Mouse (Mus musculus): ENCODE measurements around the gene Sirpb1b. TPM values are rescaled to one million over a fixed set of nuclear protein-coding genes. Genes with fewer than 3 reads are reported as not detected.
"Not testable (repeated sequence)": the region's sequence is repeated elsewhere in the genome, so short reads cannot be mapped to it uniquely, and the experiment has no call there.

Gene Sirpb1b
- not detected in 2 replicates for polyA plus RNA-seq (2012; rRNA removed)
- polyA plus RNA-seq (2014; fragmentation: Nextera tagmentation; extraction: Ambion mirVana) = 0.22 TPM in 1 of 2 replicates, not detected in the other

GRCm38 (mm10) chr3:15574887-15575286 is at the start of gene Sirpb1b:
Gene Sirpb1b, minus strand, starts transcription at chr3:15575065.
- not testable (repeated sequence) for H3K9me3 ChIP-seq (ENCODE audit: control insufficient read depth, low read length); H3K27me3 ChIP-seq (ENCODE audit: control insufficient read depth, insufficient read depth, low read length); H3K9ac ChIP-seq (ENCODE audit: low read depth, low read length, severe bottlenecking)

DNA sequence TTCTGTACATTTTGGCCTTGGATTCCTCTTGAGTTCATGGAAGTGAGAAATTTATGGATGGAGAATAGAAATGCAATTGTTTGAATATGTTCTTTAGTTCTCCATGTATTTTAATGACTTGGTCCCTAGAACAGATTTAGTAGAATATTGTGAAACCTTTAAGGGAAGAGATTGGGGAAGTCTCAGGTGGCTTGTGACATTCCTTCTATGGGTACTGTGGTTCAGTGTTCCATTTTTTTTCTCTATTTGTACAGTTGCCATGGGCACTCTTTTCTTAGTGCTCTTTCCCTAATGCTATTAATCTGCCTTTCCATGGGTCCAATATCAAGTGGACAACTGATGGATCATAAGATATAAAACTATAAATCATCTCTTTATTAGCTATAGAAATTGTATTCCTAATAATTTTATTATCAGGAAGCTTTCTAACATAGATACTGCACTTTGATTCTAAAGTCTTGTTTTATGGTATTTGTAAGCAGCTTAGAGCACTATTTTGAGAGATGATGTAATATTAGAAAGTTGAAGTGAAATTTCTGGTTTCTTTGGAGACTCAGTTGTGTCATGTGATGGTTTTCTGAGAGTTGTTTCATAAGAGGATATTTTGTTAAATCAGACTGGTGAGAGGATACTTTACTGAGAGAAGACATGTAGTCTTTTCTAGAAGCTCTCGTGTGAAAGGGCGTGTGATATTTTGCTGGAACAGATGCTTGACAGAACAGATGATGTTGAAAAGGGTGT is 15.7 kb upstream of the Sirpb1b start:
- not testable (repeated sequence) for DNase-seq (ENCODE audit: low spot score); H3K9me3 ChIP-seq (ENCODE audit: control insufficient read depth, low read length); H3K27me3 ChIP-seq (ENCODE audit: control insufficient read depth, insufficient read depth, low read length); ATAC-seq (ENCODE audit: low FRiP score, low read depth); H3K4me1 ChIP-seq (ENCODE audit: control insufficient read depth, insufficient read depth, low read length); H3K36me3 ChIP-seq (ENCODE audit: control insufficient read depth, insufficient read depth, low read length); H3K4me2 ChIP-seq (replicated peaks; ENCODE audit: low read depth, low read length, severe bottlenecking); H3K9ac ChIP-seq (ENCODE audit: low read depth, low read length, severe bottlenecking); H3K27ac ChIP-seq (replicated peaks; ENCODE audit: low read depth, low read length); H3K4me3 ChIP-seq (replicated peaks; ENCODE audit: low read length)
- 89% methylated on average over 2 of the region's 2 CpGs for WGBS

More at GRCm38 (mm10) chr3:15574887-15575286, at the start of gene Sirpb1b:
- DNase-seq (ENCODE audit: low spot score); ATAC-seq (ENCODE audit: low FRiP score, low read depth); H3K4me2 ChIP-seq (replicated peaks; ENCODE audit: low read depth, low read length, severe bottlenecking); H3K4me1 ChIP-seq (ENCODE audit: control insufficient read depth, insufficient read depth, low read length); H3K4me3 ChIP-seq (replicated peaks; ENCODE audit: low read length); H3K27ac ChIP-seq (replicated peaks; ENCODE audit: low read depth, low read length); H3K36me3 ChIP-seq (ENCODE audit: control insufficient read depth, insufficient read depth, low read length): not testable (repeated sequence)
- no CpG with 5 or more reads among the region's 1 CpGs for WGBS

- H3K27ac ChIP-seq (replicated peaks; ENCODE audit: low read depth, low read length); H3K9me3 ChIP-seq (ENCODE audit: control insufficient read depth, low read length); H3K4me3 ChIP-seq (replicated peaks; ENCODE audit: low read length); ATAC-seq (ENCODE audit: low FRiP score, low read depth); H3K4me2 ChIP-seq (replicated peaks; ENCODE audit: low read depth, low read length, severe bottlenecking); H3K9ac ChIP-seq (ENCODE audit: low read depth, low read length, severe bottlenecking); H3K4me1 ChIP-seq (ENCODE audit: control insufficient read depth, insufficient read depth, low read length); DNase-seq (ENCODE audit: low spot score); H3K36me3 ChIP-seq (ENCODE audit: control insufficient read depth, insufficient read depth, low read length); H3K27me3 ChIP-seq (ENCODE audit: control insufficient read depth, insufficient read depth, low read length): not testable (repeated sequence)
- 88% methylated on average over 1 of the region's 1 CpGs for WGBS
These were observed 11.8 kb upstream of the Sirpb1b start for GRCm38 (mm10) chr3:15586665-15587064.

DNA sequence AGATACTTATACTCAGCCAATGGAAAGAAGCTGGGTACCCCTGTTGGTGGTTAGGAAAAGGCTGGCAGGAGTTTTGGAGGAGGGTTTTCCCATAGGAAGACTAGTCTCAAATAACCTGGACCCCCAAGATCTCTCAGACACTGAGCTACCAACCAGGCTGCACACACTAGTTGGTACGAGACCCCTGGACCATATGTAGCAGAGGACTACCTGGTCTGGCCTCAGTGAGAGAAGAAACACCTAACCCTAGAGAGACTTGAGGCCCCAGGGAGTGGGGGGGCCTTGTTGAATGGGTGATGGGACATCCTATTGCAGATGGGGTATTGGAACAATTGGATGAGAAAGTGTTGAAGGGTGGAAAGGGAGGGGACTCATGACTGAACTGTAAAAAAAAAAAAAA is 8.6 kb upstream of the Sirpb1b start:
- 0 out of 2 replicates have a peak, but pooled peaks cover 4% of the 10 kb centered on the region for H3K9me3 ChIP-seq (ENCODE audit: control insufficient read depth, low read length)
- ATAC-seq (ENCODE audit: low FRiP score, low read depth) = no peak
- 88% methylated on average over 1 of the region's 1 CpGs for WGBS

DNA sequence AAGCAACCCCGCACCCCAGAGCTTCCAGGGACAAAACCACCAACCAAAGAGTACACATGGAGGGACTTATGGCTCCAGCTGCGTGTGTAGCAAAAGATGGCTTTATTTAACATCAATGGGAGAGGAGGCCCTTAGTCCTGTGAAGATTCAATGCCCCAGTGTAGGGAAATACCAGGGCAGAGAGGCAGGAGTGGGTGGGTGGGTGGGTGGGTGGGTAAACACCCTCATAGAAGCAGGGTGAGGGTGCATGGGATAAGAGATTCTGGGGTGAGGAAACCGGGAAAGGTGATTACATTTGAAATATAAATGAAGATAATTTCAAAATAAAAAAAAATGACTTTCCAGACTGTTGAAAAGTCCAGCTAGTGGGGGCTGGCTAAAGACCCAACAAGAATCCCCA is 8.1 kb upstream of the Sirpb1b start:
- H3K9ac ChIP-seq (ENCODE audit: low read depth, low read length, severe bottlenecking); H3K4me1 ChIP-seq (ENCODE audit: control insufficient read depth, insufficient read depth, low read length); H3K4me3 ChIP-seq (replicated peaks; ENCODE audit: low read length); H3K4me2 ChIP-seq (replicated peaks; ENCODE audit: low read depth, low read length, severe bottlenecking); H3K27ac ChIP-seq (replicated peaks; ENCODE audit: low read depth, low read length); H3K9me3 ChIP-seq (ENCODE audit: control insufficient read depth, low read length); ATAC-seq (ENCODE audit: low FRiP score, low read depth); DNase-seq (ENCODE audit: low spot score); H3K27me3 ChIP-seq (ENCODE audit: control insufficient read depth, insufficient read depth, low read length); H3K36me3 ChIP-seq (ENCODE audit: control insufficient read depth, insufficient read depth, low read length): not testable (repeated sequence)
- WGBS = 79% methylated on average over 3 of the region's 3 CpGs

More for the DNA sequence above, 8.6 kb upstream of the Sirpb1b start:
- H3K4me2 ChIP-seq (replicated peaks; ENCODE audit: low read depth, low read length, severe bottlenecking) = no peak overlapping the region
- H3K4me1 ChIP-seq (ENCODE audit: control insufficient read depth, insufficient read depth, low read length) = no peaks in the 10 kb centered on the region
- no peak overlapping the region for H3K4me3 ChIP-seq (replicated peaks; ENCODE audit: low read length)
- H3K36me3 ChIP-seq (ENCODE audit: control insufficient read depth, insufficient read depth, low read length) = no peaks in the 10 kb centered on the region
- H3K27me3 ChIP-seq (ENCODE audit: control insufficient read depth, insufficient read depth, low read length) = no peaks in the 10 kb centered on the region
- H3K9ac ChIP-seq (ENCODE audit: low read depth, low read length, severe bottlenecking) = no peak overlapping the region
- no peak for DNase-seq (ENCODE audit: low spot score)
- no peak for TF ChIP-seq POLR2A (IDR thresholded peaks at IDR 0.05; ENCODE audit: borderline replicate concordance, extremely low read depth, insufficient read depth, insufficient read length)
- no peak overlapping the region for H3K27ac ChIP-seq (replicated peaks; ENCODE audit: low read depth, low read length)

- not testable (repeated sequence) for H3K36me3 ChIP-seq (ENCODE audit: control insufficient read depth, insufficient read depth, low read length); H3K4me3 ChIP-seq (replicated peaks; ENCODE audit: low read length); H3K9ac ChIP-seq (ENCODE audit: low read depth, low read length, severe bottlenecking); DNase-seq (ENCODE audit: low spot score); H3K4me1 ChIP-seq (ENCODE audit: control insufficient read depth, insufficient read depth, low read length); H3K27ac ChIP-seq (replicated peaks; ENCODE audit: low read depth, low read length); ATAC-seq (ENCODE audit: low FRiP score, low read depth); H3K4me2 ChIP-seq (replicated peaks; ENCODE audit: low read depth, low read length, severe bottlenecking); H3K27me3 ChIP-seq (ENCODE audit: control insufficient read depth, insufficient read depth, low read length); H3K9me3 ChIP-seq (ENCODE audit: control insufficient read depth, low read length)
These were observed 1.6 kb upstream of the Sirpb1b start for GRCm38 (mm10) chr3:15576466-15576865.
